Mouse (Mus musculus): ENCODE data around the gene Ntrk2. TPM values are rescaled to one million over a fixed set of nuclear protein-coding genes. Genes with fewer than 3 reads are reported as not detected.

Gene Ntrk2
- not detected for total RNA-seq (2023)

GRCm38 (mm10) chr13:58806397-58806892, at the start of gene Ntrk2:
Ntrk2 (plus strand) TSS chr13:58806569.

Other genes starting within 250 kb of the Ntrk2 start
- under 1 TPM; 0.09 to 0.22 TPM for gene Slc28a3, start 195.7 kb upstream of the Ntrk2 start, total RNA-seq (2023)